ENCODE assay signal across 9 mouse cellular contexts in genomic region chr14:15438096-15438484, GRCm38 (mm10). TPM values are rescaled to one million over a fixed set of nuclear protein-coding genes. Genes with fewer than 3 reads are reported as not detected.
A peak's percentile ranks its signal among the peaks of the same experiment; 100 is the strongest.
DNase-seq lines count a peak whose midpoint lies in the region; ATAC-seq and TF ChIP-seq lines count a peak whose summit lies in the region.
"Had no signal": no experiment of that assay in that cellular context is flagged by ENCODE, and none has a peak within 500 bp of the region (broad histone marks: within the 10 kb centered on the region; RNA-seq: fewer than 3 reads in every experiment).

No protein-coding gene starts in this region.

- no peaks in the 10 kb centered on the region for H3K27me3 ChIP-seq in heart, adult 2 months (ENCODE audit: control insufficient read depth, insufficient read depth, low read length)
- H3K27me3 ChIP-seq in forebrain, embryonic 12.5 days, result peaks cover 35% of the 10 kb centered on the region
- H3K27me3 ChIP-seq in hindbrain, postnatal 0 days (ENCODE audit: insufficient read depth, low read length), result no peaks in the 10 kb centered on the region
- H3K27me3 ChIP-seq in liver, embryonic 14.5 days (ENCODE audit: control insufficient read depth, insufficient read depth, low read length), result peaks cover 13% of the 10 kb centered on the region
- no peaks in the 10 kb centered on the region for H3K27me3 ChIP-seq in stomach, embryonic 15.5 days (replicated peaks)

- no peak for TF ChIP-seq EP300 in heart, adult 2 months (IDR thresholded peaks at IDR 0.05; ENCODE audit: insufficient read depth, low read depth, low read length)
- TF ChIP-seq EP300 in liver, embryonic 14.5 days (IDR thresholded peaks at IDR 0.05; ENCODE audit: low read depth), result no peak

- H3K4me2 ChIP-seq in forebrain, embryonic 12.5 days, result peak overlapping the region; percentile 93
- H3K4me2 ChIP-seq in hindbrain, postnatal 0 days (ENCODE audit: low read depth, low read length), result peak overlapping the region; percentile 88
- H3K4me2 ChIP-seq in liver, embryonic 14.5 days (ENCODE audit: low read depth), result peak overlapping the region; percentile 43
- peak overlapping the region; percentile 97 for H3K4me2 ChIP-seq in stomach, embryonic 15.5 days

- peak overlapping the region; percentile 70 for H3K4me3 ChIP-seq in heart, adult 2 months
- peak overlapping the region; percentile 56 for H3K4me3 ChIP-seq in forebrain, embryonic 12.5 days (replicated peaks)
- peak overlapping the region; percentile 73 for H3K4me3 ChIP-seq in hindbrain, postnatal 0 days (ENCODE audit: low read length)
- no peak overlapping the region; a peak in 1 of 4 replicates for H3K4me3 ChIP-seq in liver, embryonic 14.5 days (ENCODE audit: insufficient read depth in 1 of 2, low read depth in 2 of 2, low read length in 2 of 2)
- peak overlapping the region; percentile 58 for H3K4me3 ChIP-seq in stomach, embryonic 15.5 days (replicated peaks)

- peak in 1 of 2 experiments; percentile 23 for DNase-seq in heart, adult 2 months
- DNase-seq in heart, postnatal 25 days (ENCODE audit: low spot score), result no peak
- DNase-seq in WW6 (ENCODE audit: low read depth, low spot score), result peak; percentile 28
- DNase-seq in hindbrain, postnatal 0 days (ENCODE audit: low spot score), result peak; percentile 57
- no peak for DNase-seq in liver, embryonic 14.5 days (ENCODE audit: low read depth in 3 of 3, low spot score in 3 of 3)

- H3K79me2 ChIP-seq in heart, adult 2 months (replicated peaks; ENCODE audit: control insufficient read depth, insufficient read depth, low read length), result no peaks in the 10 kb centered on the region; the same call in 1 of the 2 replicates

- H3K9ac ChIP-seq in heart, adult 2 months (ENCODE audit: low read depth, low read length), result peak overlapping the region; percentile 87
- peak overlapping the region; percentile 45; the same call in 1 of the 2 replicates for H3K9ac ChIP-seq in forebrain, embryonic 12.5 days
- peak overlapping the region; percentile 74 for H3K9ac ChIP-seq in hindbrain, postnatal 0 days (replicated peaks; ENCODE audit: low read length)
- H3K9ac ChIP-seq in liver, embryonic 14.5 days (replicated peaks), result no peak overlapping the region
- peak overlapping the region; percentile 60; the same call in 1 of the 2 replicates for H3K9ac ChIP-seq in stomach, embryonic 15.5 days

- no peaks in the 10 kb centered on the region for H3K9me3 ChIP-seq in forebrain, embryonic 12.5 days
- no peaks in the 10 kb centered on the region for H3K9me3 ChIP-seq in hindbrain, postnatal 0 days (ENCODE audit: low read length)
- no peaks in the 10 kb centered on the region for H3K9me3 ChIP-seq in liver, embryonic 14.5 days (ENCODE audit: control insufficient read depth, low read length)
- H3K9me3 ChIP-seq in stomach, embryonic 15.5 days, result no peaks in the 10 kb centered on the region
- H3K9me3 ChIP-seq: G1E had no signal

- ATAC-seq in forebrain, embryonic 12.5 days (ENCODE audit: low FRiP score), result peak; percentile 27
- ATAC-seq in hindbrain, postnatal 0 days, result peak; percentile 55
- no peak for ATAC-seq in liver, embryonic 14.5 days (ENCODE audit: insufficient read depth)
- ATAC-seq in stomach, embryonic 15.5 days (ENCODE audit: insufficient read depth, low FRiP score, low read depth), result peak; percentile 40; the same call in 1 of the 2 replicates
- ATAC-seq in monocyte, adult 5-6 weeks (replicated peaks; ENCODE audit: insufficient number of reproducible peaks, low FRiP score, low TSS enrichment, poor library complexity, severe bottlenecking), result no peak; the same call in 1 of the 2 replicates

- intact Hi-C loops in heart, adult 2 months (cut with DNase I), result loop anchor here (5.0 to 10.0 kb wide), 5 partner anchors 214 to 927 kb away; partner anchors contain the start of gene Top2b
- intact Hi-C loops in heart, postnatal 25 days (cut with DNase I), result loop anchor here (5.0 kb wide), 3 partner anchors 66 to 444 kb away; no protein-coding TSS in a partner anchor

- H3K36me3 ChIP-seq in heart, adult 2 months (ENCODE audit: control insufficient read depth, insufficient read depth, low read length), result peaks cover 4% of the 10 kb centered on the region
- H3K36me3 ChIP-seq in forebrain, embryonic 12.5 days (replicated peaks), result no peaks in the 10 kb centered on the region
- H3K36me3 ChIP-seq in hindbrain, postnatal 0 days (ENCODE audit: insufficient read depth, low read length), result no peaks in the 10 kb centered on the region
- H3K36me3 ChIP-seq in liver, embryonic 14.5 days (replicated peaks; ENCODE audit: control insufficient read depth, insufficient read depth, low read depth), result no peaks in the 10 kb centered on the region
- no peaks in the 10 kb centered on the region for H3K36me3 ChIP-seq in stomach, embryonic 15.5 days
- H3K36me3 ChIP-seq: G1E had no signal

- peak overlapping the region; percentile 81 for H3K27ac ChIP-seq in heart, adult 2 months
- H3K27ac ChIP-seq in forebrain, embryonic 12.5 days, result no peak overlapping the region
- peak overlapping the region; percentile 90 for H3K27ac ChIP-seq in hindbrain, postnatal 0 days
- H3K27ac ChIP-seq in liver, embryonic 14.5 days, result no peak overlapping the region
- H3K27ac ChIP-seq in stomach, embryonic 15.5 days, result no peak overlapping the region

- peaks cover 5% of the 10 kb centered on the region for H3K4me1 ChIP-seq in heart, adult 2 months (ENCODE audit: control insufficient read depth, insufficient read depth, low read length)
- peaks cover 11% of the 10 kb centered on the region; the same call in 1 of the 2 replicates for H3K4me1 ChIP-seq in forebrain, embryonic 12.5 days
- H3K4me1 ChIP-seq in hindbrain, postnatal 0 days (ENCODE audit: insufficient read depth, low read length), result no peaks in the 10 kb centered on the region; the same call in 1 of the 2 replicates
- no peaks in the 10 kb centered on the region for H3K4me1 ChIP-seq in liver, embryonic 14.5 days (replicated peaks; ENCODE audit: control insufficient read depth in 2 of 2, insufficient read depth in 2 of 2, low read length in 1 of 2)
- H3K4me1 ChIP-seq in stomach, embryonic 15.5 days, result no peaks in the 10 kb centered on the region

- TF ChIP-seq CTCF in heart, adult 2 months (IDR thresholded peaks at IDR 0.05), result no peak
- no peak for TF ChIP-seq CTCF in hindbrain, postnatal 0 days (IDR thresholded peaks at IDR 0.05; ENCODE audit: low read depth)
- no peak for TF ChIP-seq CTCF in liver, embryonic 14.5 days (IDR thresholded peaks at IDR 0.05; ENCODE audit: low read depth)

- under 1% methylated on average over 11 of the region's 11 CpGs for WGBS in heart, adult 2 months
- under 1% methylated on average over 11 of the region's 11 CpGs for WGBS in forebrain, embryonic 12.5 days
- WGBS in hindbrain, postnatal 0 days, result 0% methylated on average over 11 of the region's 11 CpGs
- WGBS in liver, embryonic 14.5 days (ENCODE audit: insufficient replicate concordance), result under 1% methylated on average over 11 of the region's 11 CpGs
- 0% methylated on average over 11 of the region's 11 CpGs for WGBS in stomach, embryonic 15.5 days

- TF ChIP-seq POLR2A in heart, adult 2 months (IDR thresholded peaks at IDR 0.05; ENCODE audit: insufficient read depth, low read depth, low read length), result no peak

RNA-seq across cellular contexts. Expression of gene Lrrc3b, which starts 0.7 kb away (rescaled TPM):
- 10 to 100 TPM; 31.7 to 32.0 TPM for total RNA-seq in heart, adult 2 months (2021)
- polyA plus RNA-seq in heart, adult 2 months (2012; rRNA removed), result 39.8 and 74.0 TPM in 2 replicates
- total RNA-seq in heart, postnatal 25 days (2021), result 10 to 100 TPM; 30.1 to 32.8 TPM
- 1.4 and 1.7 TPM in 2 replicates for polyA plus RNA-seq in forebrain, embryonic 12.5 days (2016; fragmentation: Nextera tagmentation; extraction: Ambion mirVana)
- 42.7 and 51.5 TPM in 2 replicates for total RNA-seq in hindbrain, postnatal 0 days (2014; rRNA removed)
- 33.5 and 36.4 TPM in 2 replicates for polyA plus RNA-seq in hindbrain, postnatal 0 days (2015; fragmentation: Nextera tagmentation; extraction: Ambion mirVana)
- polyA plus RNA-seq in liver, embryonic 14.5 days (2012; rRNA removed), result 0.09 and 0.14 TPM in 2 replicates
- not detected in 2 replicates for polyA plus RNA-seq in liver, embryonic 14.5 days (2014; fragmentation: Nextera tagmentation; extraction: Ambion mirVana)
- polyA plus RNA-seq in stomach, embryonic 15.5 days (2015; fragmentation: Nextera tagmentation; extraction: Ambion mirVana), result 4.5 and 4.6 TPM in 2 replicates
- total RNA-seq in monocyte, adult 5-6 weeks (2017), result not detected in 3 replicates
- total RNA-seq: G1E had no signal
- polyA plus RNA-seq: G1E had no signal

Comparison
In these comparisons a context has a peak if more than half of its experiments do, and no peak if none do; other contexts are left out.
1. DNase-seq: peak in WW6 (single experiment) and hindbrain, postnatal 0 days (single experiment); none in heart, postnatal 25 days (single experiment) and liver, embryonic 14.5 days (0 of 3).
2. H3K27ac ChIP-seq: peak in heart, adult 2 months (single experiment) and hindbrain, postnatal 0 days (single experiment); none in forebrain, embryonic 12.5 days (single experiment), liver, embryonic 14.5 days (single experiment) and stomach, embryonic 15.5 days (single experiment).
3. H3K4me3 ChIP-seq: peak in heart, adult 2 months (single experiment), forebrain, embryonic 12.5 days (single experiment), hindbrain, postnatal 0 days (single experiment) and stomach, embryonic 15.5 days (single experiment); none in liver, embryonic 14.5 days (0 of 2).
4. ATAC-seq: peak in forebrain, embryonic 12.5 days (single experiment), hindbrain, postnatal 0 days (single experiment) and stomach, embryonic 15.5 days (single experiment); none in liver, embryonic 14.5 days (single experiment) and monocyte, adult 5-6 weeks (single experiment).
5. H3K4me2 ChIP-seq: peak in every context shown above with its lines; median percentile 97 in stomach, embryonic 15.5 days; 93 in forebrain, embryonic 12.5 days; 88 in hindbrain, postnatal 0 days; 43 in liver, embryonic 14.5 days.